Mouse (Mus musculus): Measurements from ENCODE around the gene Hipk4. TPM values are rescaled to one million over a fixed set of nuclear protein-coding genes. Genes with fewer than 3 reads are reported as not detected.
"Not testable (repeated sequence)": the region's sequence is repeated elsewhere in the genome, so short reads cannot be mapped to it uniquely, and the experiment has no call there.

The Hipk4 gene
- total RNA-seq, 4 experiments from 2014 or later = 0.25 TPM; not detected in 3

DNA sequence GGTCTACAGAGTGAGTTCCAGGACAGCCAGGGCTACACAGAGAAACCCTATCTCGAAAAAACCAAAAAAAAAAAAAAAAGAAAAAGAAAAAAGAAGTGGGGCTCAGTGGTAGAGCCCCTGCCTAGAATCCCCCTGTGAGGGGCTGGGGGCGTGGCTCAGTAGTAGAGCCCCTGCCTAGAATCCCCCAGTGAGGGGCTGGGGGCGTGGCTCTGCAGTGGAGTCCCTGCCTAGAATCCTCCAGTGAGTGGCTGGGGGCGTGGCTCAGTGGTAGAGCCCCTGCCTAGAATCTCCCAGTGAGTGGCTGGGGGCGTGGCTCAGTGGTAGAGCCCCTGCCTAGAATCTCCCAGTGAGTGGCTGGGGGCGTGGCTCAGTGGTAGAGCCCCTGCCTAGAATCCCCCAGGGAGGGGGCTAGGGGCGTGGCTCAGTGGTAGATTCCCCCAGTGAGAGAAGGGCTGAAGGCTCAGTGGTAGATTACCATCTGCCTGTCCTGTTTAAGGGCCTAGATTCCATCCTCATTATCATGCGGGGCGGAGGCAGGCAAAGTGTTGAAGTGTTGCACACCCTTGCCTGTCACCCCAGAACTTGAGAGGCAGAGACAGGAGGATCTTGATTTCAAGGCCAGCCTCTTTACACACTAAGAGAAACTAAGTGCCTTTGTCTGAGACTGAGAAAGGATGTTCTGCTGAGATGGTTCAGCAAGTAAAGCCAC, 28.3 kb upstream of the Hipk4 start:
- DNase-seq (ENCODE audit: low spot score in 2 of 2) = not testable (repeated sequence)

GRCm38 (mm10) chr7:27499036-27499435, 24.0 kb upstream of the Hipk4 start, which contains the start of gene Prx:
Prx (plus strand) TSS chr7:27499324.
- no peak for DNase-seq (ENCODE audit: low spot score in 2 of 2)

- no peak for DNase-seq (ENCODE audit: low spot score in 2 of 2)
Measured at GRCm38 (mm10) chr7:27501620-27502019, 21.4 kb upstream of the Hipk4 start.

- no peak for DNase-seq (ENCODE audit: low spot score in 2 of 2)
Measured at GRCm38 (mm10) chr7:27506765-27507370, 16.2 kb upstream of the Hipk4 start.

- DNase-seq (ENCODE audit: low spot score in 2 of 2) = peak; percentile 82 to 85
Measured at GRCm38 (mm10) chr7:27507711-27508647, 15.1 kb upstream of the Hipk4 start.

DNA sequence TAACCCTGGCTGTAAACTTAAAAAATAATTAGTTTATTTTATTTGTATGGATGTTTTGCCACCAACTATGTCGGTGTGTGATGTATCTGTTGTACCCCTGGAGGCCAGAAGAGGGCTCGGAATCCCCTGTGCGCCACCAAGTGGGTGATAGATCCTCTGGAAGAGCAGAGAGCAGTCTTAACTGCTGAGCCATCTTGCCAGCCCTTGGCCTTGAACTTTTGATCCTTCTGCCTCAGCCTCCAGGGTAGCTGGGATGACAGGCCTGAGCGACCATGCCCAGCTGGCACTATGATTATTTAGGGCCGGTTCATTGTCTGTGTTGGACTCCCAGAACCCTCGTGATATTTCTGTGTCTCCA, 14.4 kb upstream of the Hipk4 start:
- no peak for DNase-seq (ENCODE audit: low spot score in 2 of 2)

GRCm38 (mm10) chr7:27510809-27511208, 12.3 kb upstream of the Hipk4 start:
- no peak for DNase-seq (ENCODE audit: low spot score in 2 of 2)

GRCm38 (mm10) chr7:27514961-27515360, 8.1 kb upstream of the Hipk4 start:
- no peak for DNase-seq (ENCODE audit: low spot score in 2 of 2)

- no peak for DNase-seq (ENCODE audit: low spot score in 2 of 2)
Measured at GRCm38 (mm10) chr7:27518314-27518713, 4.8 kb upstream of the Hipk4 start.

GRCm38 (mm10) chr7:27520104-27520503, 3.0 kb upstream of the Hipk4 start:
- DNase-seq (ENCODE audit: low spot score in 2 of 2) = no peak

DNA sequence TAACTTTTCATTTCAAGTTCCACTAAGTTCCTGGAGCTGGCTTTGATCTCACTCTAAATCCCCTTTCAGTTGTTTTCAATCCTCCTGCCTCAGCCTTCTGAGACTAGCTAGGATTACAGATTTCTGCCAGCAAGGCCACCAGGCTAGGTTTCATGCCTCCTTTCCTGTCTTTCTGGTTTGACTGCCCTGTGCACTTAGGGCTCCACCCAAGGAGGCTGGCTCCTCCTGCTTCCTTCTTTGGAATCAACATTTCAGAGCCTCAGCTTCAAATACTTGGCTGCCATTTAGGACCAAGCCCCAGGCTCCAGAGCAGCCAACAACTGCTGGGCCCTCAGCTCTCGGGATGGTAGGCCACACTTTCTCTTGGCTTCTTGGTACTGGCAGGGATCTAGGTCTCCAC, 2.5 kb upstream of the Hipk4 start:
- no peak for DNase-seq (ENCODE audit: low spot score in 2 of 2)

- no peak for DNase-seq (ENCODE audit: low spot score in 2 of 2)
Measured at GRCm38 (mm10) chr7:27523805-27524204, 738 bp downstream of the Hipk4 start.

GRCm38 (mm10) chr7:27526039-27526827, 3.2 kb downstream of the Hipk4 start:
- DNase-seq (ENCODE audit: low spot score in 2 of 2) = peak; percentile 75 to 82

- DNase-seq (ENCODE audit: low spot score in 2 of 2) = no peak
Measured at GRCm38 (mm10) chr7:27529070-27529469, 6.0 kb downstream of the Hipk4 start.

- no peak for DNase-seq (ENCODE audit: low spot score in 2 of 2)
Measured at GRCm38 (mm10) chr7:27530937-27531336, 7.9 kb downstream of the Hipk4 start.

GRCm38 (mm10) chr7:27531707-27532106, 8.6 kb downstream of the Hipk4 start:
- no peak for DNase-seq (ENCODE audit: low spot score in 2 of 2)

GRCm38 (mm10) chr7:27532480-27533050, 9.5 kb downstream of the Hipk4 start:
- no peak for DNase-seq (ENCODE audit: low spot score in 2 of 2)

DNA sequence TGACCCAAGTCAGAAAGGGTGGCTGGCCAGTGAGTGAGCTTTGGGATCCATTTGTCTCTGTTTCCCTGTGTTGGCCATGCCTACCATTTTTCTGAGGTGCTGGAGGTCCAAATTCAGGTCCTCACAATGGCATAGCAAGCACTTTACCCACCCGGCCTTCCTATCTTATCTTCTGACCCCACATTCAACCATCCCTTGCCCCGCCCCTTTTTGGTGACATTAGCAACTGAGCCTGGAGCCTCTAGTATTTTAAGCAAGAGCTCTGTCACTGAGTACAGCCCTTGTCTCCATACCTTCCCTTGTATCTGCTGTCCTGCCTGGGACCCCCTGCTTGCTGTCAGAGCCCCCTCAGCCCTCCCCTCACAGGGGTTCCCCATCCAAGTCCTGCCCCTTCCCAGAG, 12.3 kb downstream of the Hipk4 start:
- DNase-seq (ENCODE audit: low spot score in 2 of 2) = no peak

DNA sequence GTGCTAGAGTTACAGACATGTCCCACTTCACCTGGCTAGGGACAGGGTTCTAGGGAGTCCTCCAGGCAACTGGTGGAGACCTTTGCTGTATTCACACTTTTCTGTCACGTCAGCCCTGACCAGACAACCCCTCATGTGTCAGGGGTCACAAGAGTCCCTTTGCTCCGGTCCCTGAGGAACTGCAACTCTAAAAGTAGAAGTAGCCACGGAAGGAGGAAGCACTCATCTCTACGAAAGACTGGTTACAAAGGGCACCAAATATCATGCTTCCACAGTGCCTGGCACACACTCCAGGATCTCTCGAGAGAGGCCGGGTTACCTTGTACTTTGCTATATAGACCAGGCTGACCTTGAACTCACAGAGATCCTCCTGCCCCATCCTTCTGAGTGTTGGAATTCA, 13.6 kb downstream of the Hipk4 start:
- no peak for DNase-seq (ENCODE audit: low spot score in 2 of 2)

DNA sequence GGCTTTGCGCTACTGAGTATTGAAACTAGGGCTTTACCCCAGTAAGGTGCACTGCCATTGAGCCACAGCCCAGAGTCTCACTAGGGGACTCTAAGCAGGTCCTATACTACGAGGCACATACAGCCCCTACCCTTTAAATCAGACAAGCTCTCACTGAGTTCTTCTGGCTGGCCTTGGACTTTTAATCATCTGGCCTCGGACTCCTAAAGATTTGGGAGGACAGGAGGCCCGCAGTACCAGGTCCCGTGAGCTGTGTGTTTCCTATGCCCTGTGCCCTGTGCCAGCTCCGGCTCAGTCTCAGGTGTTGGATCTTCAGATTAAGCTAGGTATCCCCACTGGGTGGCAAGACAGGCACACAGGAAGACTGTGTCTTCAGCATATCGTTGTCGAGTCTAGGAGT, 14.9 kb downstream of the Hipk4 start:
- DNase-seq (ENCODE audit: low spot score in 2 of 2) = no peak

- DNase-seq (ENCODE audit: low spot score in 2 of 2) = no peak
Measured at GRCm38 (mm10) chr7:27538797-27539196, 15.7 kb downstream of the Hipk4 start.
